Mouse (Mus musculus) liver, adult 10 weeks (tissue): ENCODE results near the gene Rbm18. TPM values are rescaled to one million over a fixed set of nuclear protein-coding genes. Genes with fewer than 3 reads are reported as not detected.

Experiments used
- polyA plus RNA-seq: library from polyadenylated mRNA; stranded (reverse); fragments of 350-450 nt; fragmentation: Illumina TruSeq; extraction: RNeasy Lipid Tissue Mini Kit (QIAGEN cat#74804); gene quantifications from one replicate; pipeline ENCODE4 v1.2.3, GENCODE M21; 2014; ENCODE audit warnings: low read depth, low replicate concordance

Rbm18 gene
- polyA plus RNA-seq = 19.9 TPM

DNA sequence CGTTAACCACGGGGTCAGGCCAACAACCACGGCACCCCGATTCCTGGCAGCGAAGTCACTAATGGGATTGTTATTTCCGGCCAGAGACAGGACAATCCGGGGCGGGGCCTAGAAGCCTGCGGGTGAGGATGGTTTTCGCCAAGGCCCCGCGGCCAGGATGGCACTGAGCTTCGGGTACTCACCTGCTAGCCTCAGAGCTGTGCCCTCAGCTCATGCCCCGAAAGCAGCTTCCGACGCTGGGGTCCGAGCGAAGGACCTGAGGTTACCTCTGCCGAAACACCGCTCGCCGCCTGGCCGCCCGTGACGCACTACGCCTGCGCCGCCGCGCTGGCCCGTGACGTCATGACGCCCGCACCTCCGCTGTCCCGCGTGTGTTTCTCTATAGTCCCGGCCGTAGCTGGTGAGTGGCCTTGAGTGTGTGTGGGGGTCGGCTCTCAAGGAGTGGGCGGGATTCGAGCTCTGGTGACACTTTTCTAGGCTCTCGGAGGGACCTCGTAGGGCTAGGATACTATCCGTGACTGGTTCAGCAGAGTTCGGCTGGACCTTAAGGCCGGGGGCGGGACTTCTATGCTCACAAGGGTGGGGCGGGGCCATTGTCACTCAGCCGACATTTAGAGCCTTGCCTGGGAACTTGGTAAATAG is at the start of gene Rbm18, which contains the start of gene Mrrf:
Rbm18 (minus strand) TSS at position 474 of the 642 bp plus-strand sequence.
Mrrf (plus strand) TSS at position 90 of the 642 bp plus-strand sequence.

DNA sequence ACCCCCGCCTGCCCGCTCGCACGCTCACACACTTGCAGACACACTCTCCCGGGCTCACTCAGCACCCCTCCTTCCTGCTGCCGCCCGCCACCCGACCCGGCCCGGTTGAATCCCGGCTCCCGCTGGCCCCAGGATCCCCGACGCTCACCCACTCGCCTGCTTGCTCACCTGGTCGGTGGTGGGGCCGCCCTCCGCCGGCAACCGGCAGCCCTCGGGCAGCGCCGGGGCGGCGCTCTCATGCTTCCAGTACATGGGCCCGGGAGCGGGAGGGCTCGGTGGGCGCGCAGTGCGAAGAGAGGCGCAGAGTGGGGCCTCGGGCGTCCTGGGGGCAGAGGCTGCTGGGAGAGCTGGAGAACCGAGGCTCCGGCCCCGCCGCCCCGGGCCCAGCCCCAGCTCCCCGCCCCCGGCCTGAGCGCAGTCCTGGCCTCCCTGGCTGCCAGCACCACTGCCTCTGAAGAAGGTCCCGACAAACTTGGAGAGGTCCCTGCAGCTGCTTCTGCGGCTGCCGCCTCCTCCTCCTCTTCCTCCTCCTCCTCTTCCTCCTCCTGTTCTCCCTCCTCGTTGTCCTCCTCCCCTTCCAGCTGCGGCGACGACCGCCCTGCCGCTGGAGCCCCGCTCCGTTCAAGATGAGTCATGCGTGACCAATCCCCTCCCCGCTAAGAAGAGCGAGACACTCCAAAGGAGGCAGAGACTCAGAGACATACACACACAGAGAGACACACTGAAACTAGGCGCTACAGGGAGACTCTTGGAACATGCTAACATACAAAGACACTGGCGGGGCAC is 31.4 kb downstream of the Rbm18 start, which contains the start of gene Lhx6:
Lhx6 (minus strand) TSS at position 453 of the 786 bp plus-strand sequence.

Other genes with a start within 250 kb of the Rbm18 start
- gene Ttll11, start 156.9 kb downstream of the Rbm18 start, polyA plus RNA-seq = not detected
- 8.1 TPM for gene Ndufa8, start 87.4 kb downstream of the Rbm18 start, polyA plus RNA-seq
- not detected for gene Morn5, start 87.3 kb downstream of the Rbm18 start, polyA plus RNA-seq
- gene Lhx6, start 31.4 kb downstream of the Rbm18 start, polyA plus RNA-seq = 1.3 TPM
- 16.1 TPM for gene Mrrf, start 384 bp downstream of the Rbm18 start, polyA plus RNA-seq
- gene Ptgs1, start 93.7 kb upstream of the Rbm18 start, polyA plus RNA-seq = 8.6 TPM
- gene Olfr338, start 236.7 kb upstream of the Rbm18 start, polyA plus RNA-seq = not detected